Mouse (Mus musculus): ENCODE data around the gene Susd3.

DNA sequence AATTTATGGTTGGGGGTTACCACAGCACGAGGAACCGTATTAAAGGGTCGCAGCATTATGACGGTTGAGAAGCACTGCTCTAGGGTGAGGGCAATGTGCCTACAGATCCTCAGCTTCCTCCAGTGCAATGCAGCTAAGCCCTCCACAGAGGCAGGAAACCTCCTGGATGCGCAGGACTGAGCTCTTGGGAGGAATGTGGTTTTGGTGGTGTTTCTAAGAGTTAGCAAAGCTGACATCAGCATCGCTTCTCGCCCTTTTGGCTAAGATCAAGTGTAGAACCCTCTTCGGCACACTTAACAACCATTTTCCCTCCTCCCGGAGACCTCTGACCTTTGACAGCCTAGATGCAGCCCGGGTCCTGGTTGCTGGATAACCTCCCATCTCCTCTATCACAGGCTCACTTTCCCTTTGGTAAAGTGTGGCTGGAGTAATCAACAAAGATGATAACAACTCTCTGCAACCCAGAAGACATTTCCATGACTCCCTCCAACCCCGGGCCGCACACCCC is 1.2 kb downstream of the Susd3 start:
- no peak for TF ChIP-seq CTCF (IDR thresholded peaks at IDR 0.05; ENCODE audit: low read depth, low read length)
- no peak for TF ChIP-seq GATA2 (IDR thresholded peaks at IDR 0.05; ENCODE audit: borderline replicate concordance, low read depth, low read length)
- TF ChIP-seq TAL1 (conservative IDR thresholded peaks at IDR 0.05; ENCODE audit: low read depth, low read length) = no peak
- no peak for TF ChIP-seq POLR2AphosphoS5 (IDR thresholded peaks at IDR 0.05; ENCODE audit: insufficient replicate concordance, low read depth, low read length)
- TF ChIP-seq GATA1 (IDR thresholded peaks at IDR 0.05; ENCODE audit: borderline replicate concordance, low read length) = no peak
